Mouse (Mus musculus) stomach, postnatal 0 days (tissue): ENCODE data around the gene Agrp. TPM values are rescaled to one million over a fixed set of nuclear protein-coding genes. Genes with fewer than 3 reads are reported as not detected.

Experiments used
- ATAC-seq: fragments of 200-750 bp; cut with Nextera tagmentation; 2 replicates; pipeline ENCODE4 v1.8.0; 2017; ENCODE audit not compliant: low FRiP score, low TSS enrichment
- DNase-seq: peaks from one replicate; pipeline ENCODE4 v3.0.0-alpha.2; 2016; ENCODE audit warnings: low spot score
- H3K27ac ChIP-seq: fragments of 300-500 bp; sonication (generic); replicated peaks from 2 replicates; pipeline ENCODE4 v1.5.1; 2014; ENCODE audit warnings: mild to moderate bottlenecking, control low read depth
- H3K27me3 ChIP-seq: fragments of 300-500 bp; sonication (generic); 2 replicates; pipeline ENCODE4 v1.6.1; 2014; ENCODE audit warnings: low read length; ENCODE audit not compliant: control insufficient read depth, insufficient read depth
- H3K36me3 ChIP-seq: fragments of 300-500 bp; sonication (generic); 2 replicates; pipeline ENCODE4 v1.6.1; 2014; ENCODE audit warnings: low read length, mixed read lengths; ENCODE audit not compliant: control insufficient read depth, insufficient read depth
- H3K4me1 ChIP-seq: fragments of 300-500 bp; sonication (generic); replicated peaks from 2 replicates; pipeline ENCODE4 v1.6.1; 2014; ENCODE audit warnings: antibody characterized with exemption; ENCODE audit not compliant: control insufficient read depth, insufficient read depth
- H3K4me2 ChIP-seq: fragments of 300-500 bp; sonication (generic); replicated peaks from 2 replicates; pipeline ENCODE4 v1.6.1; 2014; ENCODE audit warnings: low read depth, mild to moderate bottlenecking, control low read depth, moderate library complexity
- H3K4me3 ChIP-seq: fragments of 300-500 bp; sonication (generic); 2 replicates; pipeline ENCODE4 v1.5.1; 2014; ENCODE audit warnings: low read depth, low read length, control low read depth
- H3K9ac ChIP-seq: fragments of 300-500 bp; sonication (generic); 2 replicates; pipeline ENCODE4 v1.6.1; 2014; ENCODE audit warnings: mild to moderate bottlenecking, low read length, control low read depth, mixed read lengths
- H3K9me3 ChIP-seq: fragments of 300-500 bp; sonication (generic); 2 replicates; pipeline ENCODE4 v1.6.1; 2016; ENCODE audit warnings: low read length; ENCODE audit not compliant: control insufficient read depth
- CTCF ChIP-seq: IDR thresholded peaks from 2 replicates; pipeline ENCODE4 v1.5.1; 2016; ENCODE audit warnings: antibody characterized with exemption, low read depth, mild to moderate bottlenecking, moderate library complexity
- EP300 ChIP-seq: optimal IDR thresholded peaks from 2 replicates; pipeline ENCODE3; 2016; ENCODE audit warnings: antibody characterized with exemption
- WGBS: fragments of 180-500 bp; shearing (Covaris S2); extraction: QIAGEN DNeasy Blood & Tissue Kit; methylation state at CpG from one replicate; pipeline ENCODE4 v1.1.7; 2014; 5-methylcytosine and 5-hydroxymethylcytosine counted together
- polyA plus RNA-seq: library from polyadenylated mRNA; unstranded; fragments of >200 nt; fragmentation: Nextera tagmentation; extraction: Ambion mirVana; gene quantifications from 2 replicates; pipeline ENCODE4 v1.2.1, GENCODE M21; 2015

The Agrp gene
- polyA plus RNA-seq, 1 experiment from 2014 or later, result 0.45 TPM

- Histone ChIP-seq H3K27ac (no peak overlapping the region), H3K4me1 (0 out of 2 replicates have a peak, but pooled peaks cover 4% of the 10 kb centered on the region), H3K27me3 (no peaks in the 10 kb centered on the region), H3K4me2 (no peak overlapping the region), H3K36me3 (peaks cover 23% of the 10 kb centered on the region), H3K4me3 (no peak overlapping the region), H3K9ac (no peak overlapping the region), H3K9me3 (no peaks in the 10 kb centered on the region)
- TF ChIP-seq CTCF (no peak), EP300 (no peak)
- WGBS, result 87% methylated on average over 21 of the region's 21 CpGs
- no peak for DNase-seq
- no peak for ATAC-seq
Measured at GRCm38 (mm10) chr8:105617451-105618278, 19.5 kb downstream of the Agrp start.

GRCm38 (mm10) chr8:105615942-105616341 lies 21.3 kb downstream of the Agrp start:
- ATAC-seq (no peak), DNase-seq (no peak)
- WGBS, result 92% methylated on average over 9 of the region's 9 CpGs
- peaks cover 18% of the 10 kb centered on the region for H3K36me3 ChIP-seq
- H3K4me3 ChIP-seq, result no peak overlapping the region
- 0 out of 2 replicates have a peak, but pooled peaks cover 4% of the 10 kb centered on the region for H3K4me1 ChIP-seq
- no peak overlapping the region for H3K4me2 ChIP-seq
- TF ChIP-seq EP300, result no peak
- TF ChIP-seq CTCF, result no peak
- H3K9me3 ChIP-seq, result no peaks in the 10 kb centered on the region
- H3K9ac ChIP-seq, result no peak overlapping the region
- H3K27ac ChIP-seq, result no peak overlapping the region
- no peaks in the 10 kb centered on the region for H3K27me3 ChIP-seq

GRCm38 (mm10) chr8:105613830-105614511 lies 23.2 kb downstream of the Agrp start:
- Histone ChIP-seq H3K9ac (peak overlapping the region; percentile 41), H3K4me1 (0 out of 2 replicates have a peak, but pooled peaks cover 4% of the 10 kb centered on the region), H3K27me3 (no peaks in the 10 kb centered on the region), H3K4me2 (peak overlapping the region; percentile 83), H3K4me3 (peak overlapping the region; percentile 38), H3K27ac (no peak overlapping the region), H3K36me3 (peaks cover 14% of the 10 kb centered on the region), H3K9me3 (no peaks in the 10 kb centered on the region)
- DNase-seq (peak; percentile 58), ATAC-seq (peak; percentile 62)
- TF ChIP-seq CTCF, result no peak
- 8% methylated on average over 49 of the region's 50 CpGs for WGBS

- no peak for ATAC-seq
- peak overlapping the region; percentile 14; the same call in 1 of the 2 replicates for H3K9ac ChIP-seq
- peaks cover 10% of the 10 kb centered on the region; the same call in 1 of the 2 replicates for H3K36me3 ChIP-seq
- peak; percentile 52 for DNase-seq
- peak overlapping the region; percentile 83 for H3K4me2 ChIP-seq
- no peaks in the 10 kb centered on the region for H3K9me3 ChIP-seq
- H3K4me3 ChIP-seq, result peak overlapping the region; percentile 38
- no peaks in the 10 kb centered on the region for H3K27me3 ChIP-seq
- H3K4me1 ChIP-seq, result 0 out of 2 replicates have a peak, but pooled peaks cover 4% of the 10 kb centered on the region
- WGBS, result 5% methylated on average over 19 of the region's 20 CpGs
- no peak overlapping the region for H3K27ac ChIP-seq
- TF ChIP-seq CTCF (no peak), EP300 (no peak)
Measured at GRCm38 (mm10) chr8:105613037-105613436, 24.2 kb downstream of the Agrp start.

GRCm38 (mm10) chr8:105611836-105612235 lies 25.4 kb downstream of the Agrp start:
- Histone ChIP-seq H3K9ac (no peak overlapping the region), H3K9me3 (no peaks in the 10 kb centered on the region), H3K4me3 (no peak overlapping the region), H3K27ac (no peak overlapping the region), H3K4me1 (0 out of 2 replicates have a peak, but pooled peaks cover 4% of the 10 kb centered on the region), H3K36me3 (peaks cover 5% of the 10 kb centered on the region; the same call in 1 of the 2 replicates), H3K27me3 (no peaks in the 10 kb centered on the region), H3K4me2 (no peak overlapping the region)
- TF ChIP-seq CTCF, result no peak
- DNase-seq, result no peak
- ATAC-seq, result no peak
- 87% methylated on average over 9 of the region's 9 CpGs for WGBS
